Mouse (Mus musculus): ENCODE measurements at regions not wholly inside any gene's neighbourhood (a gene's known extent, or its start where the extent isn't known, plus 50 kb on each side); places are given as distances from the start of the nearest gene placed in this dataset.
"Not testable (repeated sequence)": the region's sequence is repeated elsewhere in the genome, so short reads cannot be mapped to it uniquely, and the experiment has no call there.

DNA sequence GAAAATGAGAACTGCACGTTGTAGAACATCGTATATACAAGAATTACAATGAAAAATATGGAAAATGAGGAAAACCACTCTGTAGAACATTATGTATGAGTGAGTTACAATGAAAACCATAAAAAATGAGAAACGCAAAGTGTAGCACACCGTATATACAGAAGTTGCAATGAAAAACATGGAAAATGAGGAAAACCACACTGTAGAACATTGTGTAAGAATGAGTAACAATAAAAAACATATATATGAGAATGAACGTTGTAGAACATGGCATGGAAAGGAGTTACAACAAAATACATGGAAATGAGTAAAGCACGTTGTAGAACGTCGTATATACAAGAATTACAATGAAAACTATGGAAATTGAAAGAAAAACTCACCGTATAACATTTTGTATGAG is 378.6 kb downstream of the Gm3376 start:
- peak; percentile 6 for DNase-seq (ENCODE audit: low spot score)

- DNase-seq (ENCODE audit: low spot score), result not testable (repeated sequence)
These were observed 379.2 kb downstream of the Gm3376 start for GRCm38 (mm10) chrY:4150681-4151080.

DNA sequence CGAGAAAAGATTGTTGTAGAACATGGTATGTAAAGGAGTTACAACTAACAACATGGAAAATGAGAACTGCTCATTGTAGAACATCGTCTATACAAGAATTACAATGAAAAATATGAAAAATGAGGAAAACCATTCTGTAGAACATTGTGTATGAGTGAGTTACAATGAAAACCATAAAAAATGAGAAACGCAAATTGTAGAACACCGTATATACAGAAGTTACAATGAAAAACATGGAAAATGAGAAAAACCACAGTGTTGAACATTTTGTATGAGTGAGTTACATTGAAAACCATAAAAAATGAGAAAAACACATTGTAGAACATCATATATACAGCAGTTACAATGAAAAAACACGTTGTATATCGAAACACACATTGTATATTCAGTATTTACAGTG is 381.5 kb downstream of the Gm3376 start:
- DNase-seq (ENCODE audit: low spot score), result not testable (repeated sequence)

GRCm38 (mm10) chrY:4160371-4160770 is 388.9 kb downstream of the Gm3376 start:
- no peak for DNase-seq (ENCODE audit: low spot score)

Measured in thymus, postnatal 0 days (tissue).